Mouse (Mus musculus) thymus, postnatal 10 days (tissue): ENCODE measurements at regions not wholly inside any gene's neighbourhood (a gene's known extent, or its start where the extent isn't known, plus 50 kb on each side); places are given as distances from the start of the nearest gene placed in this dataset.

ENCODE experiments used
- DNase-seq, 2 experiments: peaks; one replicate each; pipeline ENCODE4 v3.0.0; 2021; ENCODE audit warnings: low spot score in 2 of 2

- DNase-seq: no peak
These were observed 126.5 kb upstream of the Meis1 start for GRCm38 (mm10) chr11:19145263-19145662.

- DNase-seq: no peak
These were observed 127.2 kb upstream of the Meis1 start for GRCm38 (mm10) chr11:19145991-19146390.

DNA sequence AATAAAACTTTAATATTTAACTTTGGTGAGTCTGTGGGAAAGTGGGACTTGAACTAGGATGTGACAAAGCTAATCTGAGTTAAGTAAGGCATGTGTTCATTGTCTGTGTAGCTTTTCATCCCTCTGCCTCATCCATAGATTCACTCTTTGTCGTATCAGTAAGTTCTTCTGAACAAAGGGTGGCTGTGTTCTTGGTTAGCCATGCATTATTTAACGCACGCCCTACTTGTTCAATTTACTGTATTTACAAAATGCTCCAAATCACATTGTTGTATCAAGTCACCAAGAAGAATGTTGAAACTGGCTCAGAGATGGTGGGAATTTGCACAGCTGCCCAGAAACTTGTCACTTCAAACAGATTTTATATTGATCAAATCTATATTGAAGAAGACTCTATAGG is 132.2 kb upstream of the Meis1 start:
- DNase-seq: no peak

GRCm38 (mm10) chr11:19153714-19154113 is 134.9 kb upstream of the Meis1 start:
- DNase-seq: no peak

DNA sequence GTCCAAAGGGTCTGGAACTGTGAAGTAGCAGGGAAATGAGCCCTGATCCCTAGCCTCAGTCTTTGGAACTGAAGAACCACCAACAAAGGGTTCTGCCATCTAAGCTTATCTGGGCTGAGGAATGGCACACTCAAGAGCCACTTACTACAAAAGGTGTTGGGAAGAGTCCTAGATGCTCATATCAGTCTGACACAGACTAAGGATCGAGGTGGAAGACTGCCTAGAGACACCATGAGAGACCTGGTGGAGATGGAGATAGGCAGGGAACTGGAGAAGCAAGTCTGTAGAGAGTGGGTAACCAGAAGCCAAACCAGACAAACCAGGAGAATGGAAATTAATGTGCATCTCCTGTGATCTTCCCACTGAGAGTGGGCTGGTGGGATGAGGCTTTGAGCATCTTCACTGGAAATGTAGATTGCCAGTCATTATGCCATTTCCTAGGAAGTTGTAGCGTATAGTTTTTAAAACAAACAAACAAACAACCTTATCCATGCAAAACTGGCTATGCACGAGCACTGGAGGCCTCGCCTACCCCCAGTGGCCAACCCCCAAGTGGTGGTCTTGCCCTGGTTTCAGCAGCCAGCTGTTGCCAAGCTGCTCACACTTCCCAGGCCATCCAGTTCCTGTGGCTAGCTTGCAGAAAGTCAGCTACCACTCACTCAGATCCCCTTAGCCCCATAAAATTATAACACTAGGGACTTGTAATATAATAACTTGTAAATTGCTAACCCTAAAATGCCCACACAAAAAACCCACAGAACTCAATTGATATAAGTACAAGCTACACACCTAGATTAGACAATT is 136.2 kb upstream of the Meis1 start:
- no peak for DNase-seq

GRCm38 (mm10) chr11:19155617-19155983 is 136.8 kb upstream of the Meis1 start:
- DNase-seq: no peak

DNA sequence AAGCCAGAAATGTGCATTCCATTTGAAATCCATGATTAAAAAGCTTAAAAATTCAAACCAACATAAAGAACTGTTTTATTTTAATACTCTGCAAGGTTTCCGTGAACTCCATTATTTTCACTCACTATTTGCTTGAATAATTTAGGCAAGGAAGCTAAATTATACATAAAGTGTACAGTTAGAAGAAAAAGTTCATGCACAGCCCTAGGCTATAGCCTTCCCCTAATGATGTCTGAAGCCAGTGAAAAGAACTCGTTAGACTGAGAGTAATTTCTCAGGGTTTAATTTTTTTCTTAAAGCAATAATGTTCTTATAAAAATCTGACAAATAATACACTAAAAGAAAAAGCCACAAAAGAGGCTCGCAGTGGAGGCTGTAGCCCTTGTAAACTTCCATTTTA is 141.4 kb upstream of the Meis1 start:
- DNase-seq: no peak

GRCm38 (mm10) chr11:19160669-19161068 is 141.9 kb upstream of the Meis1 start:
- no peak for DNase-seq

DNA sequence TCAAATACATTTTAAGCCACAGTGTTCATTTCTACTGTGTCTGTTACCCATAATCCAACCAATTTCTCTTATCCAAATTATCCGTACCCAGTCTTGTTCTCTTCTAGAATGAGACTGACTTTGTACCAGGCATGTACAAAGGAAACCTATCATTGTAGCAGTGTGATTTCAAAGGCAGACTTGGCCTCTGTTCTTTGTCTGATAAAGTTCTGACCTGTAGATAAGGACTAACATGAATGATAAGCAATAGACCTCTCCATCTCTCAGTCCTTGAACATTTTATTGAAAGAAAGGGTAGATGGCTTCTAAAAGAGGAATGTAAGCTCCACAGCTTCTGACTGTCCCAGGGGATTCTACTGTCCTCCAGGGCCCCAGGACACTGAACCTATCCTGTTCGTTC is 152.2 kb upstream of the Meis1 start:
- DNase-seq: no peak

- DNase-seq: no peak
These were observed 155.7 kb upstream of the Meis1 start for GRCm38 (mm10) chr11:19174305-19175017.

- no peak for DNase-seq
These were observed 160.5 kb upstream of the Meis1 start for GRCm38 (mm10) chr11:19179290-19179689.

DNA sequence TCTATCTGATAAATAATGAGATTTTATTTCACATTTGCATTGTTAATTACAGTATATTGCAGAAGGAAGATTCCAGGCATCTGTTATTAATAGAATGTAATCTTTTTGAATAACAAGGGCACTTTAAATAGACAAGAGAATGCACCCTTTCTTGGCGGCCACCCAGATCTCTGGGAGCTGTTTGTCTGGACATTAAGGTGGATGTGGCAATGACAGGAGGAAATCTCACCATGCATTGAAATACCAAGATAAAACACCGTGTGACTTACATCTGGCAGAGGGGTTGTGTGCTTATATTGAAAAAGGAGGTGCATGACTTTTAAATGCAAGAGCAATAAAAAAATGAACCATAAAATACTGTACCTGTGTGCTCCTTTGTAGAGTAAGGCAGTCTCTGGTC is 171.0 kb upstream of the Meis1 start:
- no peak for DNase-seq

DNA sequence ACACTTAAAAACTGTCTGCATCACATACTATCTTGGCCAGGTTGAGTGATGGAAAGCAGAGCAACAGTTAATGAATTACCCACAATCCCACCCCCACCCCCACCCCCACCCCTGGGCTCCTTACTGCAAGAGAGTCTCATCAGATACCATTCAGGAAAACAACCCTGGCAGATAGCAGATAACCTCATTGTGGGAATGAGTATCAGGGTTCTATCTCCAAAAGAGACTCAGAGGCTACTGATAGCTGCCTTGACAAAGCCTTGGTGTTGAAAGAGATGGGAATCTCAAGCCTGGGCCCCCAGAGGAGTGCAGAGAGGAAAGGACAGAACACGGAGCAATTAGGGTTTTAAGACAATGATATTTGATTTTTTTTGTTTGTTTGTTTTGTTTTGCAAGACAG is 175.7 kb upstream of the Meis1 start:
- DNase-seq: no peak

GRCm38 (mm10) chr11:19197790-19198189 is 179.0 kb upstream of the Meis1 start:
- no peak for DNase-seq

GRCm38 (mm10) chr11:19202602-19203517 is 184.1 kb upstream of the Meis1 start:
- DNase-seq: no peak

DNA sequence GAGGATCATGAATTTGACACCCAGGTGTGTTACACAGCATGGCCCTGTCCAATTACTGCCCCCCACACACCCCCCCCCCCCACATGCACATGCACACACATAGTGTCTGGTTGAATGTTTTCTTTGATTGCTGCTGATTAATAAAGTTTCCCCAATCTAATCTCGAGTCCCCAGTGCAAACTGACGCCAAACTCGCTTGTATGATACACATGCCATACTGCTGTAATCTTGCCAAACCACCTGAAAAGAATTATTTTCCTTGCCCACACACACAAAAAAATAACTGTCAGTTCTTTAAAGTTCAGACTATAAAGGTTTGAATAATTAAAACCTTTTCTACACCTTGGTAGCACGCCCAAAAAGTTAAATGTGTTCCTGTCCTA is 184.7 kb upstream of the Meis1 start:
- no peak for DNase-seq

DNA sequence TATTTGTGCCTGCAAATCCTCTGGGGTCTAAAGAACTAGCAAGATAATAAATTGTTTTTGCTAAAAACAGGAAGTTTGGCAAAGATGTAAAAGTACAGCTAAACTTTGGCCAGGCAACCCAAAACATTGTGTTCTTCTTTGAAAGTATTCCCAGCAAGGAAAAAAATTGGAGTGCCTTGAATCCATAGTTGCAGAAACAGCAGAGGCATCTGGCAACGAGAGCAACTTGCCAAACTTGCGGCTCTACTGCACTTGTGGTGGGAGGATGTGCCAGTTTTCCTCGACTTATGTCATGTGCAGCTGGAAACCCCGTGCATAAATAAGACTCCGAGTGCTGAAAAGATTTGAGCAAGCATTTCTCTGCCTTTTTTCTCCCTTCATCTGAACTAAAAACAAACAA is 185.2 kb upstream of the Meis1 start:
- DNase-seq: no peak

- DNase-seq: no peak
These were observed 185.7 kb upstream of the Meis1 start for GRCm38 (mm10) chr11:19204521-19204920.

GRCm38 (mm10) chr11:19205174-19205573 is 186.4 kb upstream of the Meis1 start:
- DNase-seq: no peak

GRCm38 (mm10) chr11:19219476-19219875 is 200.7 kb upstream of the Meis1 start:
- DNase-seq: no peak

DNA sequence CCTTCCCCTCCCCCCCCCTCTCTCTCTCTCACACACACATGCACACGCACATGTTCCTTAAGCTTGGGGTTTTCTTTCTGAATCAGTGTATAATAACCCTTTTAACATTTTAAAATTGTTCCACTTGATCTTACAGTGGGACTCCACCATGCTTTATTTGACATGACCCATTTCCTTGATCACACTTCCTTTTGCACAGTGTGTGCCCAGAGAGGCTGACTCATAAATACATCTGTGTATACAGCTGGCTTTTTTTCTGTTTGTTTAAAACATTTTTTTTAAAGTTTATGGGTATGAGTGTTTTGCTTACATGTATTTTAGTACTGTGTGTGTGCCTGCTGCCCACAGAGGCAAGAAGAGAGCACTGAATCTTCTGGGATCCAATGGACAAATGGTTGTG is 202.7 kb upstream of the Meis1 start:
- DNase-seq: no peak

- DNase-seq: no peak
These were observed 208.0 kb upstream of the Meis1 start for GRCm38 (mm10) chr11:19226756-19227155.
